Mouse (Mus musculus) kidney, postnatal 14 days (tissue): Measurements from ENCODE around the gene Iqcj.
"Not testable (repeated sequence)": the region's sequence is repeated elsewhere in the genome, so short reads cannot be mapped to it uniquely, and the experiment has no call there.

Source experiments
- DNase-seq: peaks from one replicate; pipeline ENCODE4 v3.0.0; 2022; ENCODE audit warnings: mixed read lengths

Gene Iqcj

GRCm38 (mm10) chr3:68077406-68077805 lies 185.4 kb downstream of the Iqcj start:
- DNase-seq: no peak

- no peak for DNase-seq
Measured at GRCm38 (mm10) chr3:68085024-68085423, 193.0 kb downstream of the Iqcj start.

GRCm38 (mm10) chr3:68092108-68092507 lies 200.1 kb downstream of the Iqcj start:
- no peak for DNase-seq

GRCm38 (mm10) chr3:68096724-68097431 lies 204.9 kb downstream of the Iqcj start:
- DNase-seq: no peak

- not testable (repeated sequence) for DNase-seq
Measured at GRCm38 (mm10) chr3:68099561-68099960, 207.5 kb downstream of the Iqcj start.

GRCm38 (mm10) chr3:68101343-68101742 lies 209.3 kb downstream of the Iqcj start:
- DNase-seq: no peak

GRCm38 (mm10) chr3:68105081-68105685 lies 213.2 kb downstream of the Iqcj start:
- no peak for DNase-seq
